Mouse (Mus musculus) forebrain, embryonic 12.5 days (tissue): Measurements from ENCODE around the gene Rbm42. TPM values are rescaled to one million over a fixed set of nuclear protein-coding genes. Genes with fewer than 3 reads are reported as not detected.

Experiments used
- ATAC-seq: fragments of 200-750 bp; cut with Nextera tagmentation; 2 replicates; pipeline ENCODE4 v1.8.0; 2017; ENCODE audit warnings: moderate TSS enrichment; ENCODE audit not compliant: low FRiP score
- H3K27ac ChIP-seq: fragments of 300-500 bp; sonication (generic); 2 replicates; pipeline ENCODE4 v1.5.1; 2016; ENCODE audit warnings: mild to moderate bottlenecking
- H3K27me3 ChIP-seq: fragments of 300-500 bp; sonication (generic); 2 replicates; pipeline ENCODE4 v1.6.1; 2016; ENCODE audit warnings: mild to moderate bottlenecking
- H3K36me3 ChIP-seq: fragments of 300-500 bp; sonication (generic); replicated peaks from 2 replicates; pipeline ENCODE4 v1.6.1; 2016; ENCODE audit warnings: mild to moderate bottlenecking
- H3K4me1 ChIP-seq: fragments of 300-500 bp; sonication (generic); 2 replicates; pipeline ENCODE4 v1.6.1; 2016
- H3K4me2 ChIP-seq: fragments of 300-500 bp; sonication (generic); 2 replicates; pipeline ENCODE4 v1.6.1; 2016; ENCODE audit warnings: mild to moderate bottlenecking, moderate library complexity
- H3K4me3 ChIP-seq: fragments of 300-500 bp; sonication (generic); replicated peaks from 2 replicates; pipeline ENCODE4 v1.5.1; 2016; ENCODE audit warnings: mild to moderate bottlenecking
- H3K9ac ChIP-seq: fragments of 300-500 bp; sonication (generic); 2 replicates; pipeline ENCODE4 v1.6.1; 2016; ENCODE audit warnings: mild to moderate bottlenecking
- H3K9me3 ChIP-seq: fragments of 300-500 bp; sonication (generic); 2 replicates; pipeline ENCODE4 v1.6.1; 2016
- WGBS: fragments of 180-500 bp; shearing (Covaris S2); methylation state at CpG from one replicate; pipeline ENCODE4 v1.1.7; 2016; 5-methylcytosine and 5-hydroxymethylcytosine counted together
- polyA plus RNA-seq: library from polyadenylated mRNA; unstranded; fragments of >200 nt; fragmentation: Nextera tagmentation; extraction: Ambion mirVana; gene quantifications from 2 replicates; pipeline ENCODE4 v1.2.1, GENCODE M21; 2016

Rbm42 gene
- polyA plus RNA-seq, 1 experiment from 2014 or later: 144 TPM

GRCm38 (mm10) chr7:30613529-30614112 lies 36.5 kb downstream of the Rbm42 start:
- Histone ChIP-seq H3K4me2 (no peak overlapping the region), H3K9ac (no peak overlapping the region), H3K9me3 (no peaks in the 10 kb centered on the region), H3K27ac (no peak overlapping the region), H3K4me1 (no peaks in the 10 kb centered on the region), H3K36me3 (peaks cover 36% of the 10 kb centered on the region), H3K27me3 (no peaks in the 10 kb centered on the region), H3K4me3 (no peak overlapping the region)
- peak; percentile 58; the same call in 1 of the 2 replicates for ATAC-seq
- 23% methylated on average over 14 of the region's 14 CpGs for WGBS

GRCm38 (mm10) chr7:30612654-30613402 lies 37.3 kb downstream of the Rbm42 start, which contains the start of gene Upk1a:
Gene Upk1a (minus strand): TSS chr7:30612847.
- no peak within 1 kb of the TSS for H3K4me2 ChIP-seq
- H3K27ac ChIP-seq: no peak within 1 kb of the TSS
- peaks cover 28% of the 10 kb centered on the region for H3K36me3 ChIP-seq
- no peaks in the 10 kb centered on the region for H3K4me1 ChIP-seq
- 84% methylated on average over 8 of the region's 8 CpGs for WGBS
- H3K9ac ChIP-seq: no peak within 1 kb of the TSS
- no peaks in the 10 kb centered on the region for H3K27me3 ChIP-seq
- no peaks in the 10 kb centered on the region for H3K9me3 ChIP-seq
- H3K4me3 ChIP-seq: no peak within 1 kb of the TSS
- ATAC-seq: no peak

- H3K9ac ChIP-seq: no peak overlapping the region
- WGBS: 60% methylated on average over 7 of the region's 7 CpGs
Observed at GRCm38 (mm10) chr7:30610043-30610442, 40.1 kb downstream of the Rbm42 start.

GRCm38 (mm10) chr7:30608476-30608875 lies 41.6 kb downstream of the Rbm42 start:
- WGBS: 43% methylated on average over 16 of the region's 16 CpGs
- no peak for ATAC-seq
- Histone ChIP-seq H3K9me3 (no peaks in the 10 kb centered on the region), H3K36me3 (no peaks in the 10 kb centered on the region), H3K4me3 (no peak overlapping the region), H3K9ac (no peak overlapping the region), H3K27ac (no peak overlapping the region), H3K4me1 (no peaks in the 10 kb centered on the region), H3K27me3 (no peaks in the 10 kb centered on the region), H3K4me2 (no peak overlapping the region)

More at GRCm38 (mm10) chr7:30610043-30610442, 40.1 kb downstream of the Rbm42 start:
- no peak for ATAC-seq
- no peak overlapping the region for H3K4me2 ChIP-seq
- H3K27ac ChIP-seq: no peak overlapping the region
- no peaks in the 10 kb centered on the region for H3K4me1 ChIP-seq
- H3K27me3 ChIP-seq: no peaks in the 10 kb centered on the region
- H3K36me3 ChIP-seq: peaks cover 2% of the 10 kb centered on the region; the same call in 1 of the 2 replicates
- H3K4me3 ChIP-seq: no peak overlapping the region
- H3K9me3 ChIP-seq: no peaks in the 10 kb centered on the region

- ATAC-seq: no peak
- 33% methylated on average over 8 of the region's 8 CpGs for WGBS
- Histone ChIP-seq H3K4me2 (no peak overlapping the region), H3K27me3 (no peaks in the 10 kb centered on the region), H3K4me3 (no peak overlapping the region), H3K36me3 (no peaks in the 10 kb centered on the region), H3K9ac (no peak overlapping the region), H3K27ac (no peak overlapping the region), H3K9me3 (no peaks in the 10 kb centered on the region), H3K4me1 (no peaks in the 10 kb centered on the region)
Observed at GRCm38 (mm10) chr7:30607706-30608309, 42.3 kb downstream of the Rbm42 start.

GRCm38 (mm10) chr7:30604944-30605343 lies 45.2 kb downstream of the Rbm42 start:
- Histone ChIP-seq H3K36me3 (no peaks in the 10 kb centered on the region), H3K27ac (no peak overlapping the region), H3K4me2 (no peak overlapping the region), H3K27me3 (no peaks in the 10 kb centered on the region), H3K4me3 (no peak overlapping the region), H3K9me3 (no peaks in the 10 kb centered on the region), H3K4me1 (peaks cover 4% of the 10 kb centered on the region; the same call in 1 of the 2 replicates), H3K9ac (no peak overlapping the region)
- 89% methylated on average over 8 of the region's 8 CpGs for WGBS
- ATAC-seq: no peak

- Histone ChIP-seq H3K4me2 (no peak overlapping the region), H3K27ac (no peak overlapping the region), H3K9me3 (no peaks in the 10 kb centered on the region), H3K4me1 (peaks cover 8% of the 10 kb centered on the region), H3K9ac (no peak overlapping the region), H3K36me3 (no peaks in the 10 kb centered on the region), H3K27me3 (no peaks in the 10 kb centered on the region), H3K4me3 (no peak overlapping the region)
- WGBS: 65% methylated on average over 8 of the region's 8 CpGs
- no peak for ATAC-seq
Observed at GRCm38 (mm10) chr7:30604424-30604823, 45.7 kb downstream of the Rbm42 start.

- Histone ChIP-seq H3K4me3 (no peak overlapping the region), H3K9ac (no peak overlapping the region), H3K4me1 (peaks cover 8% of the 10 kb centered on the region), H3K9me3 (no peaks in the 10 kb centered on the region), H3K27me3 (no peaks in the 10 kb centered on the region), H3K4me2 (no peak overlapping the region), H3K36me3 (no peaks in the 10 kb centered on the region), H3K27ac (no peak overlapping the region)
- ATAC-seq: no peak
- WGBS: 68% methylated on average over 3 of the region's 3 CpGs
Observed at GRCm38 (mm10) chr7:30602583-30602982, 47.5 kb downstream of the Rbm42 start.

GRCm38 (mm10) chr7:30600651-30601050 lies 49.5 kb downstream of the Rbm42 start:
- Histone ChIP-seq H3K9me3 (no peaks in the 10 kb centered on the region), H3K27me3 (no peaks in the 10 kb centered on the region), H3K4me3 (no peak overlapping the region), H3K4me1 (peaks cover 8% of the 10 kb centered on the region), H3K9ac (no peak overlapping the region), H3K36me3 (no peaks in the 10 kb centered on the region), H3K27ac (0 out of 2 replicates have a peak overlapping the region, but pooled peaks have one; percentile 53), H3K4me2 (peak overlapping the region; percentile 40; the same call in 1 of the 2 replicates)
- ATAC-seq: no peak
- WGBS: 69% methylated on average over 7 of the region's 7 CpGs

- no peaks in the 10 kb centered on the region for H3K36me3 ChIP-seq
- peak overlapping the region; percentile 13; the same call in 1 of the 2 replicates for H3K4me3 ChIP-seq
- peak overlapping the region; percentile 53 for H3K27ac ChIP-seq
- peaks cover 8% of the 10 kb centered on the region for H3K4me1 ChIP-seq
- peak overlapping the region; percentile 21; the same call in 1 of the 2 replicates for H3K9ac ChIP-seq
- peak overlapping the region; percentile 40 for H3K4me2 ChIP-seq
- H3K27me3 ChIP-seq: no peaks in the 10 kb centered on the region
- ATAC-seq: peak; percentile 99
- no peaks in the 10 kb centered on the region for H3K9me3 ChIP-seq
- whole genome bisulfite sequencing: 2% methylated on average over 16 of the region's 16 CpGs
Observed at GRCm38 (mm10) chr7:30599933-30600353, 50.2 kb downstream of the Rbm42 start.

GRCm38 (mm10) chr7:30598786-30599185 lies 51.3 kb downstream of the Rbm42 start, which contains the start of gene Zbtb32:
Gene Zbtb32 (minus strand): TSS chr7:30598909.
- no peaks in the 10 kb centered on the region for H3K27me3 ChIP-seq
- H3K4me3 ChIP-seq: 0 out of 2 replicates have a peak within 1 kb of the TSS, but pooled peaks have one; percentile 13
- no peaks in the 10 kb centered on the region for H3K36me3 ChIP-seq
- H3K9ac ChIP-seq: peak within 1 kb of the TSS; percentile 21; the same call in 1 of the 2 replicates
- WGBS: 94% methylated on average over 12 of the region's 12 CpGs
- peak within 1 kb of the TSS; percentile 40 for H3K4me2 ChIP-seq
- peaks cover 8% of the 10 kb centered on the region for H3K4me1 ChIP-seq
- no peaks in the 10 kb centered on the region for H3K9me3 ChIP-seq
- peak within 1 kb of the TSS; percentile 53; the same call in 1 of the 2 replicates for H3K27ac ChIP-seq
- ATAC-seq: no peak

GRCm38 (mm10) chr7:30596811-30597210 lies 53.3 kb downstream of the Rbm42 start:
- H3K9ac ChIP-seq: no peak overlapping the region
- H3K4me1 ChIP-seq: peaks cover 11% of the 10 kb centered on the region
- H3K27ac ChIP-seq: no peak overlapping the region
- ATAC-seq: no peak
- H3K27me3 ChIP-seq: no peaks in the 10 kb centered on the region
- no peaks in the 10 kb centered on the region for H3K9me3 ChIP-seq
- no peaks in the 10 kb centered on the region for H3K36me3 ChIP-seq
- 71% methylated on average over 5 of the region's 5 CpGs for whole genome bisulfite sequencing
- no peak overlapping the region for H3K4me2 ChIP-seq
- no peak overlapping the region for H3K4me3 ChIP-seq
